Mouse (Mus musculus): ENCODE measurements around the gene Nr6a1.

Nr6a1 gene

GRCm38 (mm10) chr2:38712076-38712768 is 215.3 kb downstream of the Nr6a1 start:
- peak in 1 of 2 experiments; percentile 20 for DNase-seq

- DNase-seq, result no peak
Observed at GRCm38 (mm10) chr2:38711421-38711861, 216.0 kb downstream of the Nr6a1 start.

GRCm38 (mm10) chr2:38710304-38711241 is 216.9 kb downstream of the Nr6a1 start:
- DNase-seq, result peak; percentile 31 to 35

GRCm38 (mm10) chr2:38708907-38709688 is 218.4 kb downstream of the Nr6a1 start:
- peak in 1 of 2 experiments; percentile 59 for DNase-seq

GRCm38 (mm10) chr2:38706661-38707060 is 220.8 kb downstream of the Nr6a1 start:
- DNase-seq, result peak; percentile 38 to 55

GRCm38 (mm10) chr2:38705036-38705435 is 222.5 kb downstream of the Nr6a1 start:
- DNase-seq, result no peak

- no peak for DNase-seq
Observed at GRCm38 (mm10) chr2:38704336-38704735, 223.2 kb downstream of the Nr6a1 start.

GRCm38 (mm10) chr2:38700177-38700576 is 227.3 kb downstream of the Nr6a1 start:
- DNase-seq, result no peak

- no peak for DNase-seq
Observed at GRCm38 (mm10) chr2:38698623-38699022, 228.9 kb downstream of the Nr6a1 start.

- no peak for DNase-seq
Observed at GRCm38 (mm10) chr2:38697128-38698120, 230.1 kb downstream of the Nr6a1 start.

- DNase-seq, result no peak
Observed at GRCm38 (mm10) chr2:38695770-38696169, 231.7 kb downstream of the Nr6a1 start.

- peak in 1 of 2 experiments; percentile 39 for DNase-seq
Observed at GRCm38 (mm10) chr2:38691542-38691941, 235.9 kb downstream of the Nr6a1 start.

- DNase-seq, result no peak
Observed at GRCm38 (mm10) chr2:38689881-38690280, 237.6 kb downstream of the Nr6a1 start.

- DNase-seq, result peak; percentile 29 to 41
Observed at GRCm38 (mm10) chr2:38688791-38689520, 238.5 kb downstream of the Nr6a1 start.

GRCm38 (mm10) chr2:38685746-38686145 is 241.7 kb downstream of the Nr6a1 start:
- no peak for DNase-seq

- DNase-seq, result no peak
Observed at GRCm38 (mm10) chr2:38683083-38683482, 244.4 kb downstream of the Nr6a1 start.

GRCm38 (mm10) chr2:38682209-38682608 is 245.3 kb downstream of the Nr6a1 start:
- no peak for DNase-seq

- no peak for DNase-seq
Observed at GRCm38 (mm10) chr2:38678947-38679346, 248.5 kb downstream of the Nr6a1 start.

- DNase-seq, result no peak
Observed at GRCm38 (mm10) chr2:38675366-38675969, 252.0 kb downstream of the Nr6a1 start.

All from lung, postnatal 4 days (tissue).